Mouse (Mus musculus) right cerebral cortex, postnatal 14 days (tissue): ENCODE measurements around the gene Ehhadh.

Experiments used
- DNase-seq: peaks from one replicate; pipeline ENCODE4 v3.0.0; 2022

The Ehhadh gene

DNA sequence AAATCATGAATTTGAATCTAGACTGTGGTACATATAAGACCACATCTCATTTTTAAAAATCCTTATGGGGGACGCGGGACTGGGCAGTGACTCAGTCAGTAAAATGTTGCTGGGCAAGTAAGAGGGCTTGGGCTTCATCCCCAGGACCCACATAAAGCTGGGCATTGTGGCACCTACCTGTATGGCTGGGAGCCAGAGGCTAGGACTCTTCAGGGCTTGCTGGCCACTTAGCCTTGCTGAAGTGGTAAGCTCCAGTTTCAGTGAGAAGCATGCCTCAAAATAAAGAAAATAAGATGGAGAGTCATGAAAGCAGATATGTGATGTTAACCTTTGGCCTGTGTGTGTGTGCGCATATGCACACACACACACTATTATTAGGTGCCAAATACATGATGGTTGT lies 60.2 kb downstream of the Ehhadh start:
- no peak for DNase-seq

- no peak for DNase-seq
Observed at GRCm38 (mm10) chr16:21724261-21724660, 63.3 kb downstream of the Ehhadh start.

DNA sequence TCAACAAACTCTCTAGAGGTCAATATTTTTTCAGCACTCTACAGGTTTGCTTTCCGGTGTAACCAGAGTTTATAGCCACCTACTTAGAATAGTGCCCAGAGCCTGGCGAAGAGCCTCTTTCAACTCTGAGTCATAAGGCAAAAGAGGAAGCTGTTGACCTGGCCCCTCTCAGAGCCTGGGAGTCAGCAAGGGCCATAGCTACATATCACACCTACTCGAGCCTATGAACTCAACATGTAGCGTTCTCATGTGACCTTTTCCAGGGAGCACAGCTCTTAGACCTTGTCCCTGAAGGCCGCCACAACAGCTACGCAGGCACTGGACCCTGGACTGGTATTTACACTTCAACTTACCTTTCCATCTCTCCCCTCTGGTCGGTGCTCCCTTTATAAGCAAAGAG lies 67.8 kb downstream of the Ehhadh start:
- no peak for DNase-seq

GRCm38 (mm10) chr16:21714516-21714915 lies 73.1 kb downstream of the Ehhadh start:
- DNase-seq: no peak
